Comparison of ENCODE assay signal across 19 mouse cellular contexts in genomic region chr2:127225261-127225660, GRCm38 (mm10). TPM values are rescaled to one million over a fixed set of nuclear protein-coding genes. Genes with fewer than 3 reads are reported as not detected.
A peak's percentile ranks its signal among the peaks of the same experiment; 100 is the strongest.
DNase-seq lines count a peak whose midpoint lies in the region; ATAC-seq and TF ChIP-seq lines count a peak whose summit lies in the region.
"Had no signal": no experiment of that assay in that cellular context is flagged by ENCODE, and none has a peak within 500 bp of the region (broad histone marks: within the 10 kb centered on the region; RNA-seq: fewer than 3 reads in every experiment).

No protein-coding gene starts in this region.

- no peaks in the 10 kb centered on the region for H3K9me3 ChIP-seq in liver, embryonic 14.5 days (ENCODE audit: control insufficient read depth, low read length)
- no peaks in the 10 kb centered on the region for H3K9me3 ChIP-seq in kidney, embryonic 15.5 days (replicated peaks)
- H3K9me3 ChIP-seq: embryonic facial prominence, embryonic 12.5 days; forebrain, embryonic 12.5 days had no signal

- no peak for DNase-seq in liver, embryonic 14.5 days (ENCODE audit: low read depth in 3 of 3, low spot score in 3 of 3)
- DNase-seq in liver (no peak), 416B (ENCODE audit: low read depth) (peak; percentile 13), ES-CJ7 (ENCODE audit: low read depth, low spot score) (peak; percentile 49), ZHBTc4 (ENCODE audit: low read depth, low spot score) (peak; percentile 63)
- DNase-seq in right cerebral cortex, postnatal 14 days = no peak
- DNase-seq: adrenal gland, postnatal 10 days; cerebellum, adult 11-12 months; cerebellum, adult 9-10 months; cerebellum, postnatal 25 days; gastrocnemius, postnatal 10 days; heart, adult 2 months had no signal

- no peaks in the 10 kb centered on the region for H3K27me3 ChIP-seq in liver, embryonic 14.5 days (ENCODE audit: control insufficient read depth, insufficient read depth, low read length)
- no peaks in the 10 kb centered on the region for H3K27me3 ChIP-seq in kidney, embryonic 15.5 days
- H3K27me3 ChIP-seq: embryonic facial prominence, embryonic 12.5 days; forebrain, embryonic 12.5 days; heart, embryonic 12.5 days had no signal

- no peak overlapping the region for H3K9ac ChIP-seq in liver, embryonic 14.5 days (replicated peaks)
- no peak overlapping the region for H3K9ac ChIP-seq in kidney, embryonic 15.5 days
- H3K9ac ChIP-seq: embryonic facial prominence, embryonic 12.5 days; forebrain, embryonic 12.5 days; heart, embryonic 12.5 days; hindbrain, embryonic 14.5 days had no signal

- peak; percentile 31; the same call in 1 of the 2 replicates for TF ChIP-seq CTCF in liver, embryonic 14.5 days (IDR thresholded peaks at IDR 0.05; ENCODE audit: low read depth)

- no peaks in the 10 kb centered on the region for H3K4me1 ChIP-seq in liver, embryonic 14.5 days (replicated peaks; ENCODE audit: control insufficient read depth in 2 of 2, insufficient read depth in 2 of 2, low read length in 1 of 2)
- no peaks in the 10 kb centered on the region for H3K4me1 ChIP-seq in kidney, embryonic 15.5 days
- H3K4me1 ChIP-seq: embryonic facial prominence, embryonic 12.5 days; forebrain, embryonic 12.5 days; heart, embryonic 12.5 days; hindbrain, embryonic 10.5 days had no signal

- no peak for TF ChIP-seq EP300 in liver, embryonic 14.5 days (IDR thresholded peaks at IDR 0.05; ENCODE audit: low read depth)

- no peak overlapping the region for H3K27ac ChIP-seq in liver, embryonic 14.5 days
- H3K27ac ChIP-seq in kidney, embryonic 15.5 days = no peak overlapping the region
- H3K27ac ChIP-seq: embryonic facial prominence, embryonic 12.5 days; forebrain, embryonic 12.5 days; heart, adult 2 months; hindbrain, embryonic 10.5 days; hindbrain, embryonic 14.5 days had no signal

- no peak for ATAC-seq in liver, embryonic 14.5 days (ENCODE audit: insufficient read depth)
- ATAC-seq in kidney, embryonic 15.5 days (replicated peaks; ENCODE audit: low FRiP score) = no peak
- ATAC-seq: forebrain, embryonic 16.5 days had no signal

- peaks cover 91% of the 10 kb centered on the region for H3K36me3 ChIP-seq in liver, embryonic 14.5 days (replicated peaks; ENCODE audit: control insufficient read depth, insufficient read depth, low read depth)
- peaks cover 97% of the 10 kb centered on the region for H3K36me3 ChIP-seq in kidney, embryonic 15.5 days

- WGBS in liver, embryonic 14.5 days (ENCODE audit: insufficient replicate concordance) = 88% methylated on average over 3 of the region's 3 CpGs
- 97% methylated on average over 3 of the region's 3 CpGs for WGBS in kidney, embryonic 15.5 days

- H3K4me3 ChIP-seq in liver, embryonic 14.5 days (ENCODE audit: insufficient read depth in 1 of 2, low read depth in 2 of 2, low read length in 2 of 2) = no peak overlapping the region
- no peak overlapping the region for H3K4me3 ChIP-seq in kidney, embryonic 15.5 days (replicated peaks)
- H3K4me3 ChIP-seq: embryonic facial prominence, embryonic 12.5 days; forebrain, embryonic 12.5 days; heart, adult 2 months; heart, embryonic 12.5 days; hindbrain, embryonic 10.5 days had no signal

- no peak overlapping the region for H3K4me2 ChIP-seq in liver, embryonic 14.5 days (ENCODE audit: low read depth)
- H3K4me2 ChIP-seq in kidney, embryonic 15.5 days = no peak overlapping the region
- H3K4me2 ChIP-seq: embryonic facial prominence, embryonic 12.5 days; forebrain, embryonic 12.5 days; heart, embryonic 12.5 days; hindbrain, embryonic 14.5 days had no signal

RNA-seq across cellular contexts. Expression of gene Snrnp200, which starts 17.1 kb away (rescaled TPM):
- 18.2 and 27.5 TPM in 2 replicates for polyA plus RNA-seq in liver, embryonic 14.5 days (2012; rRNA removed)
- polyA plus RNA-seq in liver, embryonic 14.5 days (2014; fragmentation: Nextera tagmentation; extraction: Ambion mirVana) = 28.1 and 33.3 TPM in 2 replicates
- polyA plus RNA-seq in kidney, embryonic 15.5 days (2015; fragmentation: Nextera tagmentation; extraction: Ambion mirVana) = 53.7 and 64.1 TPM in 2 replicates

RNA-seq across cellular contexts. Expression of gene 1810024B03Rik, which starts 17.2 kb away (rescaled TPM):
- polyA plus RNA-seq in liver, embryonic 14.5 days (2012; rRNA removed) = 0.23 and 0.57 TPM in 2 replicates
- polyA plus RNA-seq in liver, embryonic 14.5 days (2014; fragmentation: Nextera tagmentation; extraction: Ambion mirVana) = 0.81 and 0.96 TPM in 2 replicates
- 2.0 and 2.7 TPM in 2 replicates for polyA plus RNA-seq in kidney, embryonic 15.5 days (2015; fragmentation: Nextera tagmentation; extraction: Ambion mirVana)

RNA-seq across cellular contexts. Expression of gene Ciao1, which starts 22.4 kb away (rescaled TPM):
- polyA plus RNA-seq in liver, embryonic 14.5 days (2012; rRNA removed) = 23.2 and 29.1 TPM in 2 replicates
- polyA plus RNA-seq in liver, embryonic 14.5 days (2014; fragmentation: Nextera tagmentation; extraction: Ambion mirVana) = 38.3 and 42.3 TPM in 2 replicates
- polyA plus RNA-seq in kidney, embryonic 15.5 days (2015; fragmentation: Nextera tagmentation; extraction: Ambion mirVana) = 66.8 and 70.8 TPM in 2 replicates

RNA-seq across cellular contexts. Expression of gene Tmem127, which starts 22.4 kb away (rescaled TPM):
- polyA plus RNA-seq in liver, embryonic 14.5 days (2012; rRNA removed) = 8.4 and 11.7 TPM in 2 replicates
- polyA plus RNA-seq in liver, embryonic 14.5 days (2014; fragmentation: Nextera tagmentation; extraction: Ambion mirVana) = 7.4 and 9.2 TPM in 2 replicates
- 29.0 and 29.3 TPM in 2 replicates for polyA plus RNA-seq in kidney, embryonic 15.5 days (2015; fragmentation: Nextera tagmentation; extraction: Ambion mirVana)

RNA-seq across cellular contexts. Expression of gene Stard7, which starts 44.8 kb away (rescaled TPM):
- 23.3 and 29.8 TPM in 2 replicates for polyA plus RNA-seq in liver, embryonic 14.5 days (2012; rRNA removed)
- polyA plus RNA-seq in liver, embryonic 14.5 days (2014; fragmentation: Nextera tagmentation; extraction: Ambion mirVana) = 42.0 and 51.9 TPM in 2 replicates
- 76.7 and 78.0 TPM in 2 replicates for polyA plus RNA-seq in kidney, embryonic 15.5 days (2015; fragmentation: Nextera tagmentation; extraction: Ambion mirVana)

Comparison
In these comparisons a context has a peak if more than half of its experiments do, and no peak if none do; other contexts are left out.
1. DNase-seq: peak in 416B (single experiment), ES-CJ7 (single experiment) and ZHBTc4 (single experiment); none in liver, embryonic 14.5 days (0 of 3), liver (single experiment) and right cerebral cortex, postnatal 14 days (single experiment).